Mouse (Mus musculus) adrenal gland, postnatal 10 days (tissue): ENCODE results near the gene Hoxd8. TPM values are rescaled to one million over a fixed set of nuclear protein-coding genes. Genes with fewer than 3 reads are reported as not detected.
A peak's percentile ranks its signal among the peaks of the same experiment; 100 is the strongest.

Experiments
- DNase-seq: peaks from one replicate; pipeline ENCODE4 v3.0.0; 2021; ENCODE audit warnings: mixed read lengths
- long read RNA-seq, 2 experiments: library from polyadenylated mRNA; stranded (forward); transcript quantifications; one replicate each; pipeline ENCODE4 v2.0.0; 2021
- total RNA-seq, 2 experiments: library from RNA; stranded (reverse); gene quantifications; 2 replicates each; pipeline ENCODE4 v1.2.3; 2021

Hoxd8 gene
- 10 to 100 TPM; 25.0 to 26.2 TPM for total RNA-seq
- long read RNA-seq, experiment 1, transcript Hoxd8-201 (2 exons, 2,634 nt), result major isoform, 27 of 53 reads
- long read RNA-seq, experiment 1, transcript Hoxd8-202 (2 exons, 1,758 nt), result minor isoform, 24 of 53 reads
- long read RNA-seq, experiment 1, partial matches to known transcripts, result 0 of 53 reads
- long read RNA-seq, experiment 1, other reads (novel, unspliced or antisense), result 2 of 53 reads
- long read RNA-seq, experiment 2, transcript Hoxd8-201 (2 exons, 2,634 nt), result minor isoform, 14 of 33 reads
- long read RNA-seq, experiment 2, transcript Hoxd8-202 (2 exons, 1,758 nt), result major isoform, 15 of 33 reads
- long read RNA-seq, experiment 2, partial matches to known transcripts, result 0 of 33 reads
- long read RNA-seq, experiment 2, other reads (novel, unspliced or antisense), result 2 of 33 reads

- DNase-seq, result peak; percentile 88
Measured at GRCm38 (mm10) chr2:74704393-74704998, at the start of gene Hoxd8. Gene Hoxd8 (plus strand): TSS chr2:74704615.

DNA sequence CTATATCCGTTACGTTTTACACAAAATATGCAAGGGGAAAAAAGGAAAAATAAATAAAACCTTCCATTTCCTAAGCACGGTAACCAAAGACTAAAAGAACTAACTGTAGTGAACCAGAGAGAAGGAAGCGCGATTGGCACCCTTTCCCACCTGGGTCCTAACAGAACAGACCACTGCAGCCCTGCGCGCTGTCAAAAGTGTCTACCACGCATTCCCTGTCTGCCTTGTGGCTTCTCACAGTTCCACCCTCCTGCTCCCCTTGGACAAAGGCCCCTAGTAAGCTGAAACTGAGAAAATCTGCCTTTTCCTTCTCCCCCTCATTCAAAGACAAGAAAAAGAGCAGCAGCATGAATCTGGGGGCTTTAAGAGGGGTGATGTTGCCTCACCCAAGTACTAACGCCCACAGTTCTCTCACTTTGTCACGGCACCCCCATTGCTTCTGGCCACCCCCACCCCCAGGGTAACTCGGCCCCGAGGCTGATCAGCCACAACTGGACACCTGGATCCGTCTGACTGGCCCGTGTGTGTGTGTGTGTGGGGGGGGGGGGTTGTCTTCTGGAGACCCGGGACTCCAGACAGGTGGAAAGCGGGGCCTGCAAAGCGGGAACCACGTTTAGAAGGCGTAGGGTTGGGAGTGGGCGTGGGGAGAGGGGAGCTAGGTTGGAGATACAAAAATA is 49.5 kb upstream of the Hoxd8 start:
- DNase-seq, result no peak

DNA sequence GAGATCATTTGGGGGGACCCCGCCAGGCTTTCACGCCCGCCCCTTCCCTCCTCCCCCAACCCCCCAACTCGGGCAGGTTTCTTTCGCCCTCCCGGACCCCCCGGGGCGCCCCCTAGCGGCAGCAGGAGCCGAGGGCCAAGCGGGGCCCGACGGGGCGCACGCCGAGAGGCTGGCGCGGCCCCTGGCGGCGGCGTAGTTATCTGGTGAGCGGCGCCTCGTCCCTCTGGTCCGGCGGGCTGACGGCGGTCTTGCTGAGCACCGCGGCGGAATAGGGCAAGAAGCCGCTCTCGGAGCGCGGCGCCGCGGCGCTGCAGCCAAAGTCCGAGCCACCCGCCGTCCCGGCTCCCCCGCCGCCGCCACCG is 49.0 kb upstream of the Hoxd8 start:
- DNase-seq, result peak; percentile 63

DNA sequence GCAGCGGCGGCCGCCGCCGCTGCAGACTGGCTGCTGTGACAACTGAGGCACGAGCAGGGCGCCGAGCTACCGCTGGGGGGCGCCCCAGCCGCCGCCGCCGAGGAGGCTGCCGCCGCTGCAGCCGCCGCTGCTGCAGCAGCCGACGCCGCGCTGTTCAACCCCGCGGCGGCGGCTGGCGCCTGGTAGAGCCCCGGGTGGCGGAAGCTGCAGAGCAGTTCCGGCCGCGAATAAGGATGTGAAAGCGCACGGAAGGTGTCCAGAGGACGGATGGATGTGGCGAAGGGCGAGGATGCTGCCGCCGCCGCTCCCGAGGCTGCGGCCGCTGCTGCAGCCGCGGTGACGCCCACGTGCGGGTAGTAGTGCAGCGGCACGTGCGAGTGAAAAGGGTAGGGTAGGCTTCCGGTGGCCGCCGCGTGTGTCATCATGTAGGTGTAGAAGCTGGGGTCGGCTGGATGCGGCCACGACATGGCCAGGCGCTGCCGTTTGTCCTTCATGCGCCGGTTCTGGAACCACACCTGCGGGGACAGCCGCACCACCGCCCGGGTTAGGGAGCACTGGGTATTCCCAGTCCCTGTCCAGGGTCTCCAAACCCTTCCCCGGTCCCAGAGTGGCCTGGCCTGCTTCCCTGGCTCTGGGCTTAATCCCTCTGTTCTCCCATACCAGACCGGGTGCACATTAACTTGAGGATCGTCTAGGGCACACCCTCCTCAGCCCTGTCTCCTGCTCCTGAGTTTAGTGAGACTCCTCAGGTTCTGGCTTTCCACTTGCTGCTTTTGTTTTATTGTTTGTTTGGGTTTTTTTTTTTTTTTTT is 48.4 kb upstream of the Hoxd8 start:
- peak; percentile 29 for DNase-seq

DNA sequence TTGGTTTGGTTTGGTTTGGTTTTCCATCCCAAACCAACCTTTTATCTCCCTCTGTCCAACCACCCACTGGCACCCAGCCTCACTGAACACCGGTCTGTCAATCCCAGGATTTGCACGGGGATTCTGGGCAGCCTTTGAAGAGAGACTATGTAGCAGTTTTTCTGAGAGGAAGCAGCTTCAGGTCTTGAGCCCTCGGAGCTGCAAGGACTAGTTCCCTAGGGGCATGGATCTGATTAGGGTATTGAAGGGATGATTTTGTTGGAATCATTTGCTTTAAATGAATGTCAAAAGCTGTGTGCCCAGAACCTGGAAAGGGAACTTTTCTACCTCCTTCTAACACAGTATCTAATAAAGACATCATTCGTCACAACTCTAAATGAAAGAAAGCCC is 47.8 kb upstream of the Hoxd8 start:
- no peak for DNase-seq

DNA sequence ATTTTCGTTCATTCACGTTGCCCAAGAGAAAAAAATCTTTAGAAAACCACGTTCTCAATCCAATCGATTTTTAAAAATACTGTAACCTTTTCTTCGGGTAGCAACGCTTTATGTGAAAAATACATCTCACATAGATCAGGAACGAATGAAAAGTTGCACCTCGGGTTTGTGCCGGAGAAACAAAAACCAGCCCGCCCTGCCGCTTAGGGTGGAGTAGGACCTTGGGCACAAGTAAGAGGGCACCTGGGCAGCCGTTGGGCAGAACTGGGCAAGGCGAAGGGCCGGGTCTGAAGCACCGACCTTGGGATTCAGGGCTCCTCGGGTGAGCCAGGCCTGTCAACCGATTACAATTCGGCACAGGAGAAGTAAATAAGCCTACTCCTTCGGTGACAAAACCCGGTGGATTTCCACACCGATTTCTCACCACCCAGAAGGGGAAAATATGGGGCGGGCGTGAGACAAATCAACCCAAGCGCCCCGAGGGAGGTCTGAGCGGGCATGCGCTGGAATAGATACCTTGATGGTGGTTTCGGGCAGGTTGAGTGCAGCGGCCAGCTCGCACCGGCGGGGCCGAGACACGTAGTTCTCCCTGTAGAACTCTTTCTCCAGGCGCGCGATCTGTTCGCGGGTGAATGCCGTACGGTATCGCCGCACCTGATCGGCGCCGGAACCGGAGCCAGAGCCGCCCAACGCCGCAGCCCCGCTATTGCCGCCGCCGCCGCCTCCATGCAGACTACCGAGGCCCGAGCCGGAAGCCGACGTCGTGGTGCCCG is 47.0 kb upstream of the Hoxd8 start:
- DNase-seq, result no peak

- DNase-seq, result no peak
Measured at GRCm38 (mm10) chr2:74658024-74658666, 46.3 kb upstream of the Hoxd8 start.

GRCm38 (mm10) chr2:74658667-74659371 is 45.6 kb upstream of the Hoxd8 start:
- no peak for DNase-seq

- no peak for DNase-seq
Measured at GRCm38 (mm10) chr2:74659507-74660005, 44.9 kb upstream of the Hoxd8 start, which contains the start of gene Evx2. Gene Evx2 (minus strand): TSS chr2:74659557.

GRCm38 (mm10) chr2:74660421-74661375 is 43.7 kb upstream of the Hoxd8 start:
- no peak for DNase-seq

DNA sequence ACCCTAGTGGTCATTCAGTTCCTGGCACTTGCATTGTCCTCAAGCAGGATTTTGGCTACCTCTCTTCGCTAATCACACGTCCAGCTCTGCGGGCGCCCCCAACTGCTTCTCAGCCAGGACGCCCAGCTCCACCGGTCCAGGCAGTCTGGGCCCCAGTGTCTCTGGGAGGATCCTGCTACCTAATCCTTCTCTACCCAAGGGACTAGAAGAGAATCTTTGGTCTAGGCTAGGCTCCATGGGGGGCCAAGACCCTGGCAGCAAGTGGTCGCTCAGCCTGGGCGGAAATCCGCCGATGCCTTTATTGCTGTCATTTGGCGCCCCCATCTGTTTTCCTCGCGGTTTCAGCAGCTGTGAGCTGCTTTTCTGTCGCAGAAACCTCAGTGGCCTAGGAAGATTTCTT is 42.7 kb upstream of the Hoxd8 start:
- DNase-seq, result peak; percentile 57

DNA sequence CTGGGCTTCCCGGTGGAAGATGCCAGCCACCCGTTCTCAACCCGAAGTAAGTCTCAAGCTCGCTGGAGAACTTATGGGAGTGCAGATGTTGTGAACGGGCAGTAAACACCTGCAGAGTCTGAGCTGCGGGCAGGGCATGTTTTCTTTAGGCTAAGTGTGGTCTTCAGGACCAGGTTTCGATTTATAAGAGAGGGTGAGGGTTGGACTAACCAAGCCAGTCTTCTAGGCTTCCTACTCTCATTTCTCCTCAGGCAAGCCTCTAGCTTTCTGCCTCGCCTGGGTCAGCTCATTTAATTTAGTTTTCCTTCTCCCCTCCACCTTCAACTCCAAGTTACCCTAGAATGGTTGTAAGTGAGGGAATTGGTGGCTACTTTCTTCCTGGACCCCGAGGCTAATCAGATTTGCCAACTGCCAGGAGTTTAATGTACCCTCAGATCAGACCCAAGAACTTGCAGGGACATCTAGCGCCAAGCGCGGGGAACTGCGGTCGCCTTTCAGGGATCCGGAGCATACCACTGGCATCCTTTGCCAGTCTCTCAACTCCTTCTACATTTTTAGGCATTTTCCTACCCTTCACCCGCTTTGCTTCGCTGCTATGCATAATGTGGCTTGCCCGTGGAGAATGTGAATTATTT is 41.0 kb upstream of the Hoxd8 start:
- DNase-seq, result peak; percentile 62

DNA sequence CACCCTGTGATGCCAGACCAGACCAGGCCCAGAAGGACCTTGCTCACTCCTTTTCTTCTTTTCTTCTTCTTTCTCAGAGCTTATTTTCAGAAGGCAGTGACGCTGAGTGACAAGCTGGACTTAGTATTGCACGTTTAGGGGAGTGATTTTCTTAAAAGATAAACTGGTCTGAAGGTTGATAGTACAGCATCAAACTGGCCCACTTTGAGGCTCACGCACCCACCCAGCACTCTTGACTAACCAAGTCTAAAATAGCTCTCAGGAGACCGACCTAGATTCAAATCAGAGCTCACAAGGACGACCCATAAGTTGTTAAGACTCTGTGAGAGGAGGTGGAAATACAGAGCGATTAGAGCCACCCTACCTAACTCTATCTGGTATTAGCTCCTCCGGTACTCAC is 38.0 kb upstream of the Hoxd8 start:
- no peak for DNase-seq

DNA sequence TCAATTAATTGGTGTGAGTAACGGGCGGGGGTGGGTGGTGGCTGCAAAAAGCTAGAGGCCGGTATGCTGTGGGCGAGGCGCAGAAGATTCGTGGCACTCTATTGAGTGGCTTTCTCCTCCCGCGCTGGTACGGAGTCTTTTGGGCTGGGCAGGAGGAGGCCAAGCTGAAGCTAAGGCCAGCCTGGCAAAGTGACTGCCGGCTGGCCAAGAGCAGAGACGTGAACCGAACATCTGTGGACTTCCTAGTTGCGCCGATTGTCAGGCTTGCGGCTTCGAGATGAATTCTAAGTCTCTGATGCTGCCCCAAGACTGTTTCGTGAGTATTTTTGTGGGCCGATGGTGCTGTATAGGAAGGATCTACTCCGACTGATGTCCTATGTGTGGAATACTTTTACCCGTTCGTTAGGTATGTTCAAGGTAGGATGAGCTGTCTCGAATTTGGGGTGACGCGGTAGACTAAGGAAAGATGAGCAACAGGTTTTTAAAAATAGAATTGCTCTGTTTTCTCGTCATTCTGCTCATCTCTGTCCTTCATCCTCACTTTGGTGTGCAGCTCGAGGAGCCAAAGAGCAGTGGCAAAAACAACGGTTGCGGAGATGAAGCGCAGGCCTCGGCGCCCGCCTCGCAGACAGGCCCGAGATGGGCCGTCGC is 37.1 kb upstream of the Hoxd8 start:
- no peak for DNase-seq

DNA sequence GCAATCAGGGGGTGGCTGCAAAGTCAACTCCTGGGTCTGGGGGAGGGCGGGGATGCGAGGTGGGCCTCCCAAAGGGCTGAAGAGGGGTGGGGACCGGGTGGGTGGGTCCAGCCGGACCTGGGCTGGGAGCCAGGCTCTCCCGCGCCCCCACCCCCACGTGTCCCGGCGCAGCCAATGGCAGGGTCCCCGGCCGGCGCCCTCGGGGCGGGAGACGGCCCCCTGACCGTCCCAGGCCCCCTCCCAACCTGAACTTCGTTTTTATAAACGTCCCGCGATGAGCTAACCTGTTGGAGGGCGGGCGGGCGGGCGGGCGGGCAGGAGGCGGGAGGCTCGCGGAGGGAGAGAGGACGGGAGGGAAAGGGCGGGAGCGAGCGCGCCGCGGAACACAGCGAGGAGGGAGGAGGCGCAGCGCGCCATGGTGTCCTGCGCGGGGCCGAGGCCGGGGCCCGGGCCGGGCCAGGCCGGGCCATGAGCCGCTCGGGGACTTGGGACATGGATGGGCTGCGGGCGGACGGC is 36.5 kb upstream of the Hoxd8 start, which contains the start of gene Hoxd13:
Hoxd13 (plus strand) TSS at position 469 of the 516 bp plus-strand sequence.
- DNase-seq, result no peak

- no peak for DNase-seq
Measured at GRCm38 (mm10) chr2:74668370-74669229, 35.8 kb upstream of the Hoxd8 start.

GRCm38 (mm10) chr2:74669230-74669578 is 35.2 kb upstream of the Hoxd8 start:
- DNase-seq, result no peak
